Mouse (Mus musculus) thymus, postnatal 0 days (tissue): ENCODE results near the gene Wdtc1. TPM values are rescaled to one million over a fixed set of nuclear protein-coding genes. Genes with fewer than 3 reads are reported as not detected.

ENCODE experiments used
- DNase-seq: peaks from one replicate; pipeline ENCODE4 v3.0.0-alpha.2; 2015; ENCODE audit warnings: low spot score
- polyA plus RNA-seq: library from polyadenylated mRNA; unstranded; fragments of >200 nt; fragmentation: Nextera tagmentation; extraction: Ambion mirVana; gene quantifications from 2 replicates; pipeline ENCODE4 v1.2.1, GENCODE M21; 2015

The Wdtc1 gene
- polyA plus RNA-seq, 1 experiment from 2014 or later, result 13.6 TPM

DNA sequence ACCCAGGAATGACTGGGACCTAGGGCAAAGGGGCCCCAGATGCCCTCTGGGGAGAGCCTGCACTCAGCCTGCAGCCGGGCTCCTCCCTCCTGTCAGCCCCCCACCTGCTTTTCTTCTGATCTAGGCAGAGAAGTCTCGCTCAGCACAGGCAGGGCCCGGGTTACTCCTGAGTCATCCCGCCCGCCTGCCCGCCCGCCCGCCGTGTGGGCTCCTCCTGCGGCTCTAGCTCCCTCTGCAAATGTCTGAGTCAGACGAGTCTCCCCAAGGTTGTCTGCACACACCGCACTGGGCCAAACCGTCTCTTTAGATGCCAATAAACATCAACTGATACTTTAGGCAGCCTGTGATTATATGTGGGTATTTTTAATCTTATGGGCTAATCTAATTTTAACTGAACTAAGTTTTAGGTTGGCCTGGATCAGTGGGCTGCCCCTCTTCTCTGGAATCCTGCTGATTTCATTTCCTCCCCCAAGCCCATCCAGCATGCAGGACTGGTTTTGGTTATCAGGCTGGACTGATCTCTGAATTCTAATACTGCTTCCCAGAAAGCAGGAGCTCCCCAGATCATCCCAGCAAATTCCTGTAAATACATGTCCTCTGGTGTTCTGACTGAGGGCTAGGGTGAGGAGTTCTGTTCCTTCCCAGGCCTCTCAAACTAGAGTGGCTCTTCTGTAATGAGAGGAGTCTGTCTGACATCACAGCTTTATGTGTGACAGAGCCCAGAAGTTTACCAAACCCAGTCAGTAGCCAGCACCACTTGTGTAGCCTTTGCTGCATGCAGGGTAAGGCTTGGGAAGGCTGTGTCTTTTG is 25.2 kb upstream of the Wdtc1 start:
- DNase-seq, result peak; percentile 84

DNA sequence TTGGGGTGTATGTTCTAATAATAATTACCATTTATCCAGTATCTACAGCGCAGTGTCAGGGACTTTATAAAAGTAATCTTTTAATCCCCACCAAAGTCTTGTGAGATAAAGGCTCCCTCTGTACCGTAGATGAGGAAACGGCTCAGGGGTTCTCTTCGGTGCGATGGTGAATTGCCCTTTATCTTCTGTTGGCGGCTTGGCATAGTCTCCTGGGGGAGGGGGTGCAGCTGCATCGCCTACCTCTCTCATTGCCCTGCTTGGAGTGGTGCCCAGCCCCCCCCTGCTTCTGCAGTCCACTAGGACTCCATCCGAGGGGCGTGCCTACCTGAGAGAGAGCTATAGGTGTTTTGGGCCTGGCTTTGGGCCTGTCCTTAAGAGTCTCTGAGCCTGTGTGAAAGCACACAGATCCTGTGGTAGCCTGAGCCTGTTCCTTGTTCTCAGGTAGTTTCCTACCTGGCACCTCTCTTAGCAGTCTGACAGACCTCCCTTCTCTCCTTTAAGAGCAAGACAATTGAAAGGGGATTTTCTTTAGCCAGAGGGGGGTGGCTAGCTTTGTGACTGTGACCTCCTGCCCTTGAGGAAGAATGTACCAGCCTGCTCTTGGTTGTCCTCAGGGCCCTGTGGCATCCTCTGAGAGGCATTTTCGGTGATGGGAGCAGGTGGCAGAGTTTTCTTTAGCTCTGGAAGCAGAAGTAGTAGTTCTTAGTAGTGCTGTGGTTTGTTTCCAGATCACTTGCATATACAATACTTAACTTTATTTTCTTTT is 22.7 kb upstream of the Wdtc1 start:
- no peak for DNase-seq

DNA sequence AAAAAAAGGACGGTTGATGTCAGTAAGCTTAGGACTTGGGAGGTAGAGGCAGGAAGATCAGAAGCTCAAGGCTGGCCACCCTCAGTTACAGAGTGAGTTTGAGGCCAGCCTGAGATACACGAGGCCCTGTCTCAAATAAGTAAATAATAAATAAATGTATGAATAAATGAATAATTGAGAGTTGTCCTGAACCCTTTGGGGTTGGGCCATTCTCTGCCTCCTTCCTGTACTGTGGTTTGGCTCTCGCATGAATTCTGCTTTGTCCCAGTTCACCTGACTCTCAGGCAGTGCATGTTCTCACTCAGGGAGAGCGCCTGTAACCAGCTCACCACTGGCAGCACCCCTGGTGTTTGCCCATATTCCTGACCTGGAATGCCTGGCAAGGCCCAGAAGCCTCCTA is 20.7 kb upstream of the Wdtc1 start:
- DNase-seq, result no peak

DNA sequence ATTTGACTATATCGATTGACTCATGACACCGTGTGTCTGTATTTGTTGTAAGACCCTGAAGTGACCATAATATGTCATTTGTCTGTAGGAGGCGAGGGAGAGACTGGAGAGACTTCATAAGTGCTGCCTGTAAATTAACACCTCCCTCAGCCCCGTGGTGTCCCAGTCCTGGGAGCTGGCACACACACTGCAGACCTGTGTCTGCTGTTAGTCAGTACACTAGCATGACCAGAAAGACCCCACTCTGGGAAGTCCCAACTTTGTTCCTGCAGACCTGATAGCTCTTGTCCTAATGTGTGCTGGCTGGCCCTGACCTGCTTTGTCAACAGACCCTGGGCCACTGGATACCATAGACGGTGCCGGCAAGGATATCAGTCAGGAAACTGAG is 19.0 kb upstream of the Wdtc1 start:
- no peak for DNase-seq

DNA sequence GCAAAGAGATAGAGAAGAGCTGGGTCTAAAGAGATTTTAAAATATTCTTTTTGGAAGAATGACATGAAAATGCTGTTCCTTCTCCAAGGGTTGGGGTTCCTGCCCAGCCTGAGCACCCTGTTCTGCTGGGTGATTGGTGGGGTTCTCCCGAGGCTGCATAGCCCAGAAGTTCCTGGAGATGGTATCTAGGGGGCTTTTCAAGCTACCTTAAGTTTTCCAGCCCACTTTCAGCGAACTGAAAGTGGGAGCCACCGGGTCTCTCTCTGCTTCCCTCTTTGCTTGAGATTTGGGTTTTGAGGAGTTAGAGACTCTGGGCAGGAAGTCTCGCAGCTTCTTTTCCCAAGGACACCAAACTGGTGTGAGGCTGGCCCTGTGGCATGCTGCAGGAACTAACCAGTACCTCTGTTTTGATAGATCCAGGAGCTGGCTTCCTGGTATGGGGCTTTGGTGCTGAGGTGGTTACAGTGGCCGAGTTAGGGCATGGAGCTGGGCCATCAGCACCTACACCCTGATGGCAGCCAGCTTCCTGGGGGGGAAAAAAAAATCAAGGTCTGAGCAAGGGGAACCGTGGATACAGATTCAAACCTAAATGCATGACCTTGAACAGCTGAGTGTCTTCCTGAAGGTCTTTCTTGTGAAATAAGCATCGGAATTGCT is 18.5 kb upstream of the Wdtc1 start:
- DNase-seq, result no peak

DNA sequence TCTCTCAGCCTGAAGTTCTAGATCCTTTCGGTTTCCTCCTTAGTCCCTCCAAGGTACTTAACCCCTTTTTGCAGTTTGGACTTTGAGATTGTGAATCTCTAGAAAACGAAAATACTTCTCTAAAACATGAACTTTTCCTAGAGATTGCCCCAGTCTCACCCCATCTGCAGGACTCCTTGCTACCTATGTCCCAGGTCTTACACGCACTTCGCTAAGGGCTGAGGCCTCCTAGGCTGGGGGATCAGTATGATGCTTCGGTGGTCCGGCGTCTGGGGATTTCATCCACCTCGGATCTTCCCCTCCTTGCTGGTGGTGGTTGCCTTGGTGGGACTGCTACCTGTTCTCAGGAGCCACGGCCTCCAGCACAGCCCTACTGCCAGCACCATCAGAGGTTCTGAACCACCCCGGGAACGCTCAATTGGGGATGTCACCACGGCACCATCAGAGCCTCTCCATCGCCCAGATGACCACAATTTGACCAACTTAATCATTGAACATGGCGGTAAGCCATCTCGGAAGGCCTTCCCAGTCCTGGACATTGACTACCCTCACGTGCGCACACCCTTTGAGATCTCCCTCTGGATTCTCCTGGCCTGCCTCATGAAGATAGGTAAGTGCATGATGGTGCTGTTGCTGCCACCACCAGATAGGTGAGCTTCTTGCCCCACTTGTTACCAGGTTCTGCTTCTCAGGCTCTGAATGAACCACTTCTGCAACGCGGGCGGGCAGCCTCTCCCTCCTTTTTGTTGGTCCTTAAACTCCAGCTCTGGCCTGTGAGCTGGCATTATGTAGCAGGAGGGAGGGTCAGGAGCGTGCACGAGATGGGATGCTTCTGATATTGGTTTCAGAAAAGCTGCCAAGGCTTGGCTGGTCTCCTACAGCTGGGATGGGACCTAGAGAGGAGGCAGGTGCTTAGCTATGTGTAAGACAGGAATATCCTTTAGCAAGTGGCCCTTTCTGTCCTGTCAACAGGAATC is 17.3 kb upstream of the Wdtc1 start:
- no peak for DNase-seq

DNA sequence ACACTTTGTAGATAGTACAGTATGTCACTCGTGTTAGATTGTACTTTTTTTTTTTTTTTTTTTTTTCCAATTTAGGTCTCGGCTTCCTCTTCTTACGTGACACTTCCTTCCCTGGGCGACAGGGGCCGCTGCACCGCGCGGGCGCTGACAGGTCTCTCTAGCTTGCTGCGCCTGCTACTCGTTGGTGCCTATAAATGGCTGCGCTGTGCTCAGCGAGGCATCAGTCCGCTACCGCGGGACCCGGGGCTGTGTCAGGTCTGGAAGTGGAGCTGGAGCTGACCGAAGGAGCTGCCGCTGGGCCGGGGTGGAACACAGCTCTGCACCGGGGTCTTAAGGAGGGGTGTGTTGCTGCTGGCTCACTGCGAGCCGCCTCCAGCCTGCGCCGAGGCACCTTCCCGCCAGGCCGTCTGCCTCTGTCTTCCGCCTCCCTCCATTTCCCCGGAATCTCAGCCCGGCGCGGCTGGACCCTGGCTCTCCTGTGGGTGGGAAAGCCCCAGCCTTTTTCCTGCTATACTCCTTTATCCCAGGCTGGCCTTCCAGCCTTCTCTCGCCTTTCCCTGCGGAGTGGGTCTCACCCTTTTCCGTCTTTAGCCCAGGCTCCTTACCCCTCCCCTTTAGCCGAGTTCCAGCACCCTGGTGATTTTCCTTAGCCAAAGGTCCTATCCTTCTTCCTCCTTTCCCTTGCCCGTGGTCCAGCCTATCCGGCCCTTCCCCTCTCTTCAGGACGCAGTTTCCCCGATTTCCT is 16.4 kb upstream of the Wdtc1 start, which contains the start of gene Slc9a1:
Gene Slc9a1 (plus strand): TSS at position 154 of the 745 bp plus-strand sequence.
- peak; percentile 93 for DNase-seq

DNA sequence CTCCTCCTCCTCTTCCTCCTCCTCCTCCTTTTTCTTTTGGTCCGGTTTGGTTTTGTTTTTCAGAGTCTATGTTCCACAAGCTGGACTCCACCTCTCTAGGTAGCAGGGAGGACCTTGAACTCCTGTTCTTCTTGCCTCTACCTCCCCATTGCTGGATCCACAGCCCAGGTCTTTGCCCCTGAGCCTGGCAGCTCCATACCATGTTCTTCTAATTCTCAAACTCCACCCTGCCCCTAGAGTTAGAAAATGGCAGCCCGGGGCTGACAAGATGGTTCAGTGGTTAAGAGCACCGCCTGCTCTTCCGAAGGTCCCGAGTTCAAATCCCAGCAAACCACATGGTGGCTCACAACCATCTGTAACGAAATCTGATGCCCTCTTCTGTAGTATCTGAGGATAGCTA is 1.4 kb upstream of the Wdtc1 start:
- no peak for DNase-seq

DNA sequence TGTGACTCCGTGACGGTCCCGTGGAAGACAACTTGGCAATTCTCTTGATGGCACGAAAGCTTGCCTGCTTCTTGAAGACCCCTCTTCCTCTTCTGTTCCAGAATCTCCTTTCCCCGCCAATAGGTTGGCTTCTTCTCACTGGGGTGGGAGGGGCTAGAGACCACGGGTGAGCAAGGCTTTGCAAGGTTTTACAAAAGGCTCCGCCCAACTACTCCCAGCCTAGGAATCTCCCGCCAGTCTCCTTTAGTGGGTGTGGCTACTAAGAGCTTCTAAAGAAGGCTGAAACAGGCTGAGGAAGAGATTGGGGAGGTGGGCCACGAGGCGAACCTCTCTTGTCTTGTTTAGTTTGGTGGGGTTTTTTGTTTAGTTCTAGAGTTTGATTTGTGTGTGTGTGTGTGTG is 484 bp downstream of the Wdtc1 start:
- no peak for DNase-seq

DNA sequence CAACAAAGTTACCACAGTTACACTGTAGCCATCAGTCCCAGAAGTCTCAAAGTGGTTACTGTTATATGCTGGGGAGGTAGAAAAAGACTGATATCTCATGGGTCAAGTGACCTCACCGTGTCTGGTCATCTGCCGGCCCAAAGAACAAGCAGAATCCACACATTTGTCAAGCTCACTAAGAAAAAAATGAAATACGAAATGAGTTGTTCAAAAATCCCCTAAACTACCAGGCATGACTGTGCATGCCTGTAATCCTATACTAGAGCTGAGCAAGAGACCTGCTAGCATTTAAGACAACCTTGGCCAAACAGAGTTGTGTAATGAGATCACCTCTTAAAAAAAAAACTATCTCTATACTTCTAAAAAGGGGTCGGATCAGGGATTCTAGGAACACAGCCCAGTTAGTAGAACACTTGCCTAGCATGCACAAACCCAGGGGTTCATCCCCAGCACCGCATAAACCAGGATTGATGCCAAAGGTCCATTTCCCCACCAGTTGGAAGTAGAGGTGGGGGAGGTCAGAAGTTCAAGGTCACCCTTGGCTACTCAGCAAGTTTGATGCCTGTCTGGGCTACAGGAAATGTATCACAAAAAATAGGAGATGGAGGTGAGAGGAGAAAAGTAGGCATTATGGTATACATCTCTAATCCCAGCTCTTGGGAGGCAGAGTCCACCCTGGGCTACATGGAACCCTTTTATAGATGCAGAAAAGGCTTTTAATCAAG is 5.1 kb downstream of the Wdtc1 start:
- no peak for DNase-seq

DNA sequence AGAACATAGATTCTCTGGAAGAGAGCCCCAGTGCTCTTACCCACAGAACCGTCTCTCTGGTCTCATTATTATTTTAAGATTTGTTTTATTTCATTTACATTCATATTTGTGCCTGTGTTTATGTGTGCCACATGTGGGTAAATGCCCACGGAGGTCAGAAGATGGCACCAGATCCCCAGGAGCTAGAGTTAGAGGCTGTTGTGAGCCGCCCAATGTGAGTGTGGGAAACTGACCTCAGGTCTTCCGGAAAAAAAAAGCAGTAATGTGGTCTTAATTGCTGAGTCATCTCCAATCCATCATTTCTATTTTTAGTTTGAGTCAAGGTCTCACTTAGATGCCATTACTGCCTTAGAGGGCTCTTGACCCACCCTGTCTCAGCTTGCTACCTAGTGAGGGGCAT is 5.7 kb downstream of the Wdtc1 start:
- no peak for DNase-seq

DNA sequence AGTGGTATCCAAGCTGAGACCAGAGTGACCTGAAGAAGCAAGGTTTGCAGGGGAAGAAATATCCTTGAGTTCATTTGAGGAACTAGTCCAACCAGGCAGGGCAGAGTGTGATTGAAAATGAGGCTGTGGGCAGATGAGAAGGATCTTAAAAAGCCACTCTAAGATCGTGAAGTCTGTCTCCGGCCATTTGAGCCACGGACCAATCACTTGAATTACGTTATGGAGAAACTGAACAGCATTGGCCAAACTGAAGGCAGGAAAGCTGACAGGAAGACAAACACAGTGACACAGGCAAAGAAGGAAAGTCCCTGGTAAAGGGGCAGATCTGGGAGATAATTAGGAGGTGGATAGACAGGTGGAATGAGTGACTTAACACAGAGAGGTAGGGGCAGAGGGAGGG is 6.7 kb downstream of the Wdtc1 start:
- no peak for DNase-seq

DNA sequence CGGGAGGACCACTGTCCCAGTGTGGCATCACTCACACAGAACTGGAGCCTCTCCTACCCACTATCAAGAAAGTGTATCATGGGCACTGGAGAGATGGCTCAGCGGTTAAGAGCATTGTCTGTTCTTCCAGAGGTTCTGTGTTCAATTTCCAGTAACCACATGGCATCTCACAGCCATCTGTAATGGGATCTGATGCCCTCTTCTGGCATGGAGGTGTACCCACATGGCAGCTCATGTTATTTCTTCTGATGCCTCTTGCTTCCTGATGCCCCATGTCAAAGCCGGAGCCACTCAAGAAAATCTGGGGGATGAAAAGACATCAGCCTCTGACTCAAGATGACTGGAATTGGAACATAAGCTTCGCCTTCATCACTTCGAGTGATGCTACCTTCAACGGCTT is 7.6 kb downstream of the Wdtc1 start:
- DNase-seq, result peak; percentile 27

DNA sequence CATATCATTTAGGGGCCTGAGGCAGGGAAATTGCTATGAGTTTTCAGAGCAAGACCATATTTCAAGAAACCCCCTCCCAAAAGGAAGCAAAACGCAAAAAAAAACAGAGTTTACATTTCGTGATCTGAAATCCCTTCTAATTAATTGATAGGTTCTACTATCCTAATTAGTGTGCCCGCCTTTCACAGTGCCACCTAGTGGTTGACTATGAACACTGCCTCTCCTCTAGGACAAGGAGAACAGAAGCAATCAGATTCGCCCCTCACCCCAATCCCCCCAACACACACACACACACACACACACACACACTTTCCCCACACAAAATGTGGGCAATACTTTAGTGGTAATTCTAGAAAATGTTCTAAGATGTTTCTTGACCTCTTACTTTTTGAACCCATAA is 9.2 kb downstream of the Wdtc1 start:
- DNase-seq, result peak; percentile 39

DNA sequence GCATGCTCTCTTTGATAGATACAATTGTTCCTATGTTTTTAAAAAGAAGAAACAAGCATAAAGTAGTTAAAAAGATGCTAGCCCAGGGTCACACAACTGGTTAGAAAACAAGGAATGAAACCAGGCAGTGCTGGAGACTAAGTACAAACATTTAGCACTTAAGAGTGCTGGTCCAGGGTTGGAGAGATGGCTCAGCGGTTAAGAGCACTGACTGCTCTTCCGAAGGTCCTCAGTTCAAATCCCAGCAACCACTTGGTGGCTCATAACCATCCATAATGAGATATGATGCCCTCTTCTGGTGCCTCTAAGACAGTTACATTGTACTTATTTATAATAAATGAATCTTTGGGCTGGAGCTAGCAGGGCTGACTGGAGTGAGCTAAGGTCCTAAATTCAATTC is 13.1 kb downstream of the Wdtc1 start:
- no peak for DNase-seq

DNA sequence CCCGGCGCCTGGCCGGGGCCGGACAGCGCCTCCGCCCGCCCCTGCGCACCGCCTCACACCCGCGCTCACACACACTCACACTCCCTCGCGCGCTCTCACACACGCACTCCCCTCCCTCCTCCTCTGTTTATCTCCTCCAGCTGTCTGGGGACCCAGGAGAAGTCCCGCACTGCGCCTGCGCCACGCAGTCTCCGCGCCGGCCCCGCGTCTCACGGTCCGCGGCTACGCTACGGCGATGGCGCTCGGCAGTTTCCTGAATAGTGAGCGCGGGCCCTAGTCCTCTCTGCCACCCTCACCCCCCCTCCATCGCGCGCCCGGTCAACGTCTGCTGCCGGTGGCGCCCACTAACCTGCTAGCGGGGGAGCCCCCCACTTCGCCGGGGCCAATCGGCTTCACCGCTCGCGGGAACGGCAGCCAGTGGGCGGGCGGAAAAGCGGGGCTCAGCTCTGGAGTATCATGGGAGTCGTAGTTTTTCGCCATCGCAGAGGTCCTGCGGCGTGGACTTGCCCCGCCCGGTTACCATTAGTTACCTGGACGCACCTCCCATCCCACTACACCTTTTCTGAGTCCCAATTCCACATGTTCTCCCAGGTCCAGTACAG is 14.0 kb downstream of the Wdtc1 start:
- peak; percentile 97 for DNase-seq

DNA sequence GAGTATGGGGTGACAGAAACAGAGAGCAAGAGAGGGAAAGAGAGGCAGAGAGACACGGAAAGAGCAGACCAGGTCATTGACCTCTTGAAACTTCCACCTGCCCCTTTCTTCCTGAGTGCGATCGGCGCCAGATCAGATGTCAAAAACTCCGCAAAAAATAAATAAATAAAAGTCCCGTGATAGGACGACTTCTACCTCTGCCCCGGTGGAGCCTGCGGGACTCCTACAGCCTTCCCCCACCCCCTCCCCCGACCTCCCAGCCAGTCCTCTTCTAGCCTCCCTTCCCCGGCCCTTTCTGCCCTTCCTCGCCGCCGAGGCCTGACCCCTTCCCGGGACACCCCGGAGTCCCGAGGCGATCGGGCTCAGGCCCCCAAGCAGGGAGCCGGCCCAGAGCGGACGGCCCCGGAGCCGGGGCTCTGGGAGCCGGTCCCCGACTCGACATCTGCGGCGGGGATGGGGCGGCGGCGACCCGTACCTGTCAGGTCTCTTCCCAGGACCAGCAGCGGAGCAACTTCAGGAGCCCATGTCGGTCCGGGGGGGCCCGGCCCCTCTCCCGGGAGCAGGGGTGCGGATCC is 14.7 kb downstream of the Wdtc1 start:
- no peak for DNase-seq

DNA sequence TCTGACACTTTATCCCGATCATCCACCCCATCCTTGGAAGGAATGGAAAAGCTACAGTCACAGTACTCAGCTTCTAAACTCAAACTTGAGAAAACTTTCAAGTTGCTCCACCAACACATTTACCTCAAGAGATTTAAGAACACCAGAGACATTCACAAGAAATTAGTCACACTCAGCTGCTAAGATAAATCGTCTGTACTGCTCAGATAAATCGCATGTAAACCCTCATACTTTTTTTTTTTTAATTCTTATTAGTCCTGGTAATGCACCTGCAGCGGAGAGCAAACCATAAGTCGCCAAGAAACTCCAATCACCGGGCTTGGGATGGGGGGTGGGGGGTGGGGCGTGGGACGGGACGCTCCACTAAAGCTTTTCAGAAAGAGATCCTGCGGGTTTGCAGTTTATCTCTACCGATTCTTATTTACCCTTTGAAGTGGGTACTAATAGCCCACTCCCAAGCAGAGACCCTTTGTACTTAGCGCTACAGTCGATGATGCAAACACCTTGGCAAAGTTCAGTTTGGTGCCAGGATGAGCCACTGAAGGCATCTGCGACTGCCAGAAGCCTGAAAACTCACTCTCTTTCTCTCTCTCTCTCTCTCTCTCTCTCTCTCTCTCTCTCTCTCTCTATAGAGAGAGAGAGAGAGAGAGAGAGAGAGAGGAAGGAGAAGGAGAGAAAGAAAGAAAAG is 15.3 kb downstream of the Wdtc1 start:
- DNase-seq, result peak; percentile 17
